24 mouse cellular contexts compared by ENCODE assay signal in genomic region chr15:77122824-77123223, GRCm38 (mm10).
DNase-seq lines count a peak whose midpoint lies in the region; ATAC-seq and TF ChIP-seq lines count a peak whose summit lies in the region.
"Had no signal": no experiment of that assay in that cellular context is flagged by ENCODE, and none has a peak within 500 bp of the region (broad histone marks: within the 10 kb centered on the region; RNA-seq: fewer than 3 reads in every experiment).

No protein-coding gene starts in this region.

- no peak for TF ChIP-seq EP300 in liver, postnatal 0 days (IDR thresholded peaks at IDR 0.05; ENCODE audit: low read depth)

- WGBS in heart, embryonic 13.5 days = 51% methylated on average over 2 of the region's 2 CpGs
- 61% methylated on average over 2 of the region's 2 CpGs for WGBS in liver, postnatal 0 days (ENCODE audit: insufficient replicate concordance)
- WGBS in liver, embryonic 11.5 days = 69% methylated on average over 2 of the region's 2 CpGs

- no peak for TF ChIP-seq POLR2A in testis, adult 2 months (IDR thresholded peaks at IDR 0.05; ENCODE audit: control insufficient read depth, low read depth, low read length)

- H3K9me3 ChIP-seq in heart, embryonic 13.5 days = no peaks in the 10 kb centered on the region
- H3K9me3 ChIP-seq in liver, postnatal 0 days (ENCODE audit: low read length) = no peaks in the 10 kb centered on the region
- H3K9me3 ChIP-seq in liver, embryonic 11.5 days (ENCODE audit: control insufficient read depth, low read length) = no peaks in the 10 kb centered on the region
- H3K9me3 ChIP-seq: embryonic facial prominence, embryonic 10.5 days; embryonic facial prominence, embryonic 12.5 days; forebrain, embryonic 13.5 days; forebrain, embryonic 15.5 days; G1E had no signal

- no peaks in the 10 kb centered on the region for H3K27me3 ChIP-seq in heart, embryonic 13.5 days (replicated peaks)
- no peaks in the 10 kb centered on the region for H3K27me3 ChIP-seq in liver, postnatal 0 days (ENCODE audit: insufficient read depth, low read length)
- H3K27me3 ChIP-seq in liver, embryonic 11.5 days (replicated peaks; ENCODE audit: control insufficient read depth, insufficient read depth, low read length) = no peaks in the 10 kb centered on the region
- no peaks in the 10 kb centered on the region for H3K27me3 ChIP-seq in testis, adult 2 months (ENCODE audit: control insufficient read depth, insufficient read depth, low read length)
- H3K27me3 ChIP-seq: embryonic facial prominence, embryonic 12.5 days; forebrain, embryonic 13.5 days; forebrain, embryonic 15.5 days; Patski had no signal

- H3K36me3 ChIP-seq in heart, embryonic 13.5 days = peaks cover 37% of the 10 kb centered on the region
- H3K36me3 ChIP-seq in liver, postnatal 0 days (replicated peaks; ENCODE audit: insufficient read depth, low read length) = no peaks in the 10 kb centered on the region
- no peaks in the 10 kb centered on the region for H3K36me3 ChIP-seq in liver, embryonic 11.5 days (ENCODE audit: control insufficient read depth, insufficient read depth, low read length)
- H3K36me3 ChIP-seq in testis, adult 2 months (ENCODE audit: control insufficient read depth, insufficient read depth, low read length) = no peaks in the 10 kb centered on the region
- H3K36me3 ChIP-seq: embryonic facial prominence, embryonic 12.5 days; forebrain, embryonic 15.5 days; G1E had no signal

- peak overlapping the region; percentile 41; the same call in 1 of the 2 replicates for H3K27ac ChIP-seq in heart, embryonic 13.5 days (replicated peaks)
- H3K27ac ChIP-seq in liver, postnatal 0 days (ENCODE audit: low read depth) = peak overlapping the region; percentile 70; the same call in 1 of the 2 replicates
- no peak overlapping the region for H3K27ac ChIP-seq in liver, embryonic 11.5 days (ENCODE audit: low read depth, low read length)
- H3K27ac ChIP-seq in testis, adult 2 months (ENCODE audit: control insufficient read depth, insufficient read depth, low read depth, low read length) = no peak overlapping the region
- H3K27ac ChIP-seq: embryonic facial prominence, embryonic 10.5 days; embryonic facial prominence, embryonic 12.5 days; forebrain, embryonic 13.5 days; forebrain, embryonic 15.5 days had no signal

- no peak for TF ChIP-seq CTCF in liver, postnatal 0 days (IDR thresholded peaks at IDR 0.05; ENCODE audit: low read depth)
- TF ChIP-seq CTCF in testis, adult 2 months (IDR thresholded peaks at IDR 0.05; ENCODE audit: control insufficient read depth, insufficient read depth, insufficient replicate concordance, low read depth, low read length) = no peak

- H3K4me2 ChIP-seq in heart, embryonic 13.5 days = no peak overlapping the region
- H3K4me2 ChIP-seq in liver, postnatal 0 days (ENCODE audit: low read depth, low read length) = no peak overlapping the region
- H3K4me2 ChIP-seq in liver, embryonic 11.5 days = no peak overlapping the region
- H3K4me2 ChIP-seq: embryonic facial prominence, embryonic 12.5 days; forebrain, embryonic 13.5 days; forebrain, embryonic 15.5 days had no signal

- no peak for ATAC-seq in heart, embryonic 13.5 days (ENCODE audit: extremely low read depth, insufficient number of reproducible peaks, low FRiP score, low TSS enrichment)
- no peak for ATAC-seq in liver, postnatal 0 days
- no peak for ATAC-seq in liver, embryonic 11.5 days (replicated peaks; ENCODE audit: low FRiP score)
- ATAC-seq: activated CD4-positive, CD25-positive, alpha-beta regulatory T cell, adult 4 months; forebrain, embryonic 13.5 days; forebrain, embryonic 15.5 days; Patski had no signal

- no peak overlapping the region for H3K9ac ChIP-seq in heart, embryonic 13.5 days
- no peak overlapping the region for H3K9ac ChIP-seq in liver, postnatal 0 days (replicated peaks)
- no peak overlapping the region for H3K9ac ChIP-seq in liver, embryonic 11.5 days (ENCODE audit: low read depth, low read length)
- H3K9ac ChIP-seq: embryonic facial prominence, embryonic 12.5 days; forebrain, embryonic 13.5 days; forebrain, embryonic 15.5 days had no signal

- peaks cover 66% of the 10 kb centered on the region for H3K4me1 ChIP-seq in heart, embryonic 13.5 days
- peaks cover 24% of the 10 kb centered on the region for H3K4me1 ChIP-seq in liver, postnatal 0 days (ENCODE audit: insufficient read depth)
- peaks cover 7% of the 10 kb centered on the region for H3K4me1 ChIP-seq in liver, embryonic 11.5 days (replicated peaks; ENCODE audit: control insufficient read depth, insufficient read depth, low read length)
- H3K4me1 ChIP-seq in testis, adult 2 months (ENCODE audit: control insufficient read depth, insufficient read depth, low read length) = peaks cover 2% of the 10 kb centered on the region; the same call in 1 of the 2 replicates

- DNase-seq in heart, postnatal 4 days = no peak
- DNase-seq in liver, postnatal 0 days = no peak
- DNase-seq in liver, embryonic 11.5 days (ENCODE audit: low spot score) = no peak
- DNase-seq in testis, postnatal 10 days (ENCODE audit: low spot score) = no peak
- peak; percentile 3 for DNase-seq in induced T-regulatory cell, adult 2 months (ENCODE audit: low read depth)
- DNase-seq in spleen, postnatal 10 days (ENCODE audit: low spot score in 2 of 2) = no peak
- DNase-seq: adrenal gland, adult 8-10 months; adrenal gland, postnatal 14 days; adrenal gland, postnatal 36 days; B cell, adult 2 months; cerebellum, adult 11-12 months; cerebellum, adult 2 months; cerebellum, adult 9-10 months; cerebellum, postnatal 10 days; cerebellum, postnatal 25 days had no signal

- no peak overlapping the region for H3K4me3 ChIP-seq in heart, embryonic 13.5 days
- H3K4me3 ChIP-seq in liver, postnatal 0 days (ENCODE audit: low read depth, low read length) = no peak overlapping the region
- H3K4me3 ChIP-seq in liver, embryonic 11.5 days (ENCODE audit: low read depth, low read length) = no peak overlapping the region
- H3K4me3 ChIP-seq in testis, adult 2 months (ENCODE audit: control insufficient read depth, low read depth, low read length) = peak overlapping the region; percentile 40; the same call in 1 of the 2 replicates
- H3K4me3 ChIP-seq: embryonic facial prominence, embryonic 10.5 days; embryonic facial prominence, embryonic 12.5 days; forebrain, embryonic 13.5 days; forebrain, embryonic 15.5 days had no signal

Comparison
In these comparisons a context has a peak if more than half of its experiments do, and no peak if none do; other contexts are left out.
1. H3K27ac ChIP-seq: peak in heart, embryonic 13.5 days (single experiment) and liver, postnatal 0 days (single experiment); none in liver, embryonic 11.5 days (single experiment) and testis, adult 2 months (single experiment).